Mouse (Mus musculus): ENCODE measurements at regions not wholly inside any gene's neighbourhood (a gene's known extent, or its start where the extent isn't known, plus 50 kb on each side); places are given as distances from the start of the nearest gene placed in this dataset.

GRCm38 (mm10) chr13:35469361-35470198 lies 190.1 kb upstream of the Cdyl start:
- no peak overlapping the region for H3K4me2 ChIP-seq (ENCODE audit: low read depth, severe bottlenecking)
- no peaks in the 10 kb centered on the region for H3K9me3 ChIP-seq (ENCODE audit: control insufficient read depth, low read length)
- H3K9ac ChIP-seq (ENCODE audit: low read length): no peak overlapping the region
- no peak overlapping the region for H3K27ac ChIP-seq (replicated peaks; ENCODE audit: low read depth, low read length)
- WGBS: 81% methylated on average over 11 of the region's 11 CpGs
- no peaks in the 10 kb centered on the region for H3K4me1 ChIP-seq (ENCODE audit: control insufficient read depth, insufficient read depth, low read length)
- no peaks in the 10 kb centered on the region for H3K27me3 ChIP-seq (ENCODE audit: control insufficient read depth, insufficient read depth, low read length)
- H3K36me3 ChIP-seq (ENCODE audit: control insufficient read depth, insufficient read depth, low read length): no peaks in the 10 kb centered on the region
- H3K4me3 ChIP-seq (ENCODE audit: low read depth, low read length): no peak overlapping the region
- DNase-seq (ENCODE audit: low spot score) (no peak), ATAC-seq (ENCODE audit: insufficient number of reproducible peaks, low FRiP score, low TSS enrichment, low read depth) (no peak)

GRCm38 (mm10) chr13:35478226-35478625 lies 181.4 kb upstream of the Cdyl start:
- 93% methylated on average over 2 of the region's 2 CpGs for WGBS
- no peak overlapping the region for H3K4me3 ChIP-seq (ENCODE audit: low read depth, low read length)
- no peaks in the 10 kb centered on the region for H3K36me3 ChIP-seq (ENCODE audit: control insufficient read depth, insufficient read depth, low read length)
- H3K9ac ChIP-seq (ENCODE audit: low read length): no peak overlapping the region
- H3K4me1 ChIP-seq (ENCODE audit: control insufficient read depth, insufficient read depth, low read length): no peaks in the 10 kb centered on the region
- no peak for DNase-seq (ENCODE audit: low spot score)
- H3K9me3 ChIP-seq (ENCODE audit: control insufficient read depth, low read length): no peaks in the 10 kb centered on the region
- ATAC-seq (ENCODE audit: insufficient number of reproducible peaks, low FRiP score, low TSS enrichment, low read depth): no peak
- H3K27ac ChIP-seq (replicated peaks; ENCODE audit: low read depth, low read length): no peak overlapping the region
- no peaks in the 10 kb centered on the region for H3K27me3 ChIP-seq (ENCODE audit: control insufficient read depth, insufficient read depth, low read length)
- no peak overlapping the region for H3K4me2 ChIP-seq (ENCODE audit: low read depth, severe bottlenecking)

- Histone ChIP-seq H3K4me3 (ENCODE audit: low read depth, low read length) (no peak overlapping the region), H3K4me2 (ENCODE audit: low read depth, severe bottlenecking) (no peak overlapping the region), H3K27ac (replicated peaks; ENCODE audit: low read depth, low read length) (no peak overlapping the region), H3K9me3 (ENCODE audit: control insufficient read depth, low read length) (no peaks in the 10 kb centered on the region), H3K27me3 (ENCODE audit: control insufficient read depth, insufficient read depth, low read length) (no peaks in the 10 kb centered on the region), H3K36me3 (ENCODE audit: control insufficient read depth, insufficient read depth, low read length) (no peaks in the 10 kb centered on the region), H3K9ac (ENCODE audit: low read length) (no peak overlapping the region), H3K4me1 (ENCODE audit: control insufficient read depth, insufficient read depth, low read length) (no peaks in the 10 kb centered on the region)
- ATAC-seq (ENCODE audit: insufficient number of reproducible peaks, low FRiP score, low TSS enrichment, low read depth) (no peak), DNase-seq (ENCODE audit: low spot score) (no peak)
- 89% methylated on average over 4 of the region's 4 CpGs for WGBS
Measured at GRCm38 (mm10) chr13:35482340-35482739, 177.3 kb upstream of the Cdyl start.

- H3K36me3 ChIP-seq (ENCODE audit: control insufficient read depth, insufficient read depth, low read length): no peaks in the 10 kb centered on the region
- peaks cover 3% of the 10 kb centered on the region; the same call in 1 of the 2 replicates for H3K9me3 ChIP-seq (ENCODE audit: control insufficient read depth, low read length)
- no peak overlapping the region for H3K4me2 ChIP-seq (ENCODE audit: low read depth, severe bottlenecking)
- WGBS: 88% methylated on average over 4 of the region's 4 CpGs
- H3K27me3 ChIP-seq (ENCODE audit: control insufficient read depth, insufficient read depth, low read length): no peaks in the 10 kb centered on the region
- H3K27ac ChIP-seq (replicated peaks; ENCODE audit: low read depth, low read length): no peak overlapping the region
- DNase-seq (ENCODE audit: low spot score) (no peak), ATAC-seq (ENCODE audit: insufficient number of reproducible peaks, low FRiP score, low TSS enrichment, low read depth) (no peak)
- H3K4me1 ChIP-seq (ENCODE audit: control insufficient read depth, insufficient read depth, low read length): no peaks in the 10 kb centered on the region
- H3K9ac ChIP-seq (ENCODE audit: low read length): no peak overlapping the region
- H3K4me3 ChIP-seq (ENCODE audit: low read depth, low read length): no peak overlapping the region
Measured at GRCm38 (mm10) chr13:35486125-35486524, 173.5 kb upstream of the Cdyl start.

- H3K27me3 ChIP-seq (ENCODE audit: control insufficient read depth, insufficient read depth, low read length): no peaks in the 10 kb centered on the region
- peaks cover 16% of the 10 kb centered on the region for H3K4me1 ChIP-seq (ENCODE audit: control insufficient read depth, insufficient read depth, low read length)
- no peak overlapping the region for H3K4me2 ChIP-seq (ENCODE audit: low read depth, severe bottlenecking)
- no peak overlapping the region for H3K27ac ChIP-seq (replicated peaks; ENCODE audit: low read depth, low read length)
- no peaks in the 10 kb centered on the region for H3K36me3 ChIP-seq (ENCODE audit: control insufficient read depth, insufficient read depth, low read length)
- ATAC-seq (ENCODE audit: insufficient number of reproducible peaks, low FRiP score, low TSS enrichment, low read depth) (no peak), DNase-seq (ENCODE audit: low spot score) (no peak)
- no peak overlapping the region for H3K4me3 ChIP-seq (ENCODE audit: low read depth, low read length)
- no peak overlapping the region for H3K9ac ChIP-seq (ENCODE audit: low read length)
- H3K9me3 ChIP-seq (ENCODE audit: control insufficient read depth, low read length): no peaks in the 10 kb centered on the region
- 84% methylated on average over 2 of the region's 2 CpGs for WGBS
Measured at GRCm38 (mm10) chr13:35499776-35500175, 159.9 kb upstream of the Cdyl start.

GRCm38 (mm10) chr13:35500891-35501290 lies 158.7 kb upstream of the Cdyl start:
- ATAC-seq (ENCODE audit: insufficient number of reproducible peaks, low FRiP score, low TSS enrichment, low read depth): peak; percentile 31; the same call in 1 of the 2 replicates
- WGBS: 15% methylated on average over 5 of the region's 5 CpGs

GRCm38 (mm10) chr13:35501351-35502146 lies 158.1 kb upstream of the Cdyl start:
- H3K9ac ChIP-seq (ENCODE audit: low read length): no peak overlapping the region
- ATAC-seq (ENCODE audit: insufficient number of reproducible peaks, low FRiP score, low TSS enrichment, low read depth) (no peak; the same call in 1 of the 2 replicates), DNase-seq (ENCODE audit: low spot score) (peak; percentile 28)
- no peaks in the 10 kb centered on the region for H3K27me3 ChIP-seq (ENCODE audit: control insufficient read depth, insufficient read depth, low read length)
- WGBS: 31% methylated on average over 11 of the region's 11 CpGs
- H3K4me1 ChIP-seq (ENCODE audit: control insufficient read depth, insufficient read depth, low read length): peaks cover 16% of the 10 kb centered on the region
- no peak overlapping the region for H3K4me2 ChIP-seq (ENCODE audit: low read depth, severe bottlenecking)
- H3K9me3 ChIP-seq (ENCODE audit: control insufficient read depth, low read length): no peaks in the 10 kb centered on the region
- H3K36me3 ChIP-seq (ENCODE audit: control insufficient read depth, insufficient read depth, low read length): no peaks in the 10 kb centered on the region
- no peak overlapping the region for H3K4me3 ChIP-seq (ENCODE audit: low read depth, low read length)
- H3K27ac ChIP-seq (replicated peaks; ENCODE audit: low read depth, low read length): no peak overlapping the region

More at GRCm38 (mm10) chr13:35500891-35501290, 158.7 kb upstream of the Cdyl start:
- peak; percentile 35 for DNase-seq (ENCODE audit: low spot score)
- Histone ChIP-seq H3K27ac (replicated peaks; ENCODE audit: low read depth, low read length) (no peak overlapping the region), H3K27me3 (ENCODE audit: control insufficient read depth, insufficient read depth, low read length) (no peaks in the 10 kb centered on the region), H3K9ac (ENCODE audit: low read length) (no peak overlapping the region), H3K9me3 (ENCODE audit: control insufficient read depth, low read length) (no peaks in the 10 kb centered on the region), H3K4me1 (ENCODE audit: control insufficient read depth, insufficient read depth, low read length) (peaks cover 16% of the 10 kb centered on the region), H3K4me2 (ENCODE audit: low read depth, severe bottlenecking) (no peak overlapping the region), H3K36me3 (ENCODE audit: control insufficient read depth, insufficient read depth, low read length) (no peaks in the 10 kb centered on the region), H3K4me3 (ENCODE audit: low read depth, low read length) (no peak overlapping the region)

- Histone ChIP-seq H3K36me3 (ENCODE audit: control insufficient read depth, insufficient read depth, low read length) (no peaks in the 10 kb centered on the region), H3K27me3 (ENCODE audit: control insufficient read depth, insufficient read depth, low read length) (no peaks in the 10 kb centered on the region), H3K9me3 (ENCODE audit: control insufficient read depth, low read length) (no peaks in the 10 kb centered on the region), H3K9ac (ENCODE audit: low read length) (no peak overlapping the region), H3K4me3 (ENCODE audit: low read depth, low read length) (no peak overlapping the region), H3K4me1 (ENCODE audit: control insufficient read depth, insufficient read depth, low read length) (peaks cover 16% of the 10 kb centered on the region), H3K4me2 (ENCODE audit: low read depth, severe bottlenecking) (no peak overlapping the region), H3K27ac (replicated peaks; ENCODE audit: low read depth, low read length) (no peak overlapping the region)
- DNase-seq (ENCODE audit: low spot score) (peak; percentile 23), ATAC-seq (ENCODE audit: insufficient number of reproducible peaks, low FRiP score, low TSS enrichment, low read depth) (no peak; the same call in 1 of the 2 replicates)
- WGBS: 32% methylated on average over 5 of the region's 5 CpGs
Measured at GRCm38 (mm10) chr13:35502147-35502522, 157.5 kb upstream of the Cdyl start.

Data from limb, embryonic 11.5 days (tissue).